Mouse (Mus musculus) embryonic facial prominence, embryonic 15.5 days (tissue): ENCODE data around the gene Pdcd1lg2. TPM values are rescaled to one million over a fixed set of nuclear protein-coding genes. Genes with fewer than 3 reads are reported as not detected.
A peak's percentile ranks its signal among the peaks of the same experiment; 100 is the strongest.

Experiments
- ATAC-seq: fragments of 200-750 bp; cut with Nextera tagmentation; 2 replicates; pipeline ENCODE4 v1.8.0; 2017; ENCODE audit warnings: low read depth, moderate TSS enrichment; ENCODE audit not compliant: insufficient number of reproducible peaks, low FRiP score, low TSS enrichment
- H3K27ac ChIP-seq: fragments of 300-500 bp; sonication (generic); replicated peaks from 2 replicates; pipeline ENCODE4 v1.5.1; 2015; ENCODE audit warnings: mild to moderate bottlenecking, inconsistent platforms
- H3K27me3 ChIP-seq: fragments of 300-500 bp; sonication (generic); 2 replicates; pipeline ENCODE4 v1.6.1; 2015; ENCODE audit warnings: inconsistent platforms
- H3K36me3 ChIP-seq: fragments of 300-500 bp; sonication (generic); 2 replicates; pipeline ENCODE4 v1.6.1; 2015; ENCODE audit warnings: mild to moderate bottlenecking, inconsistent platforms
- H3K4me1 ChIP-seq: fragments of 300-500 bp; sonication (generic); 2 replicates; pipeline ENCODE4 v1.6.1; 2015; ENCODE audit warnings: inconsistent platforms
- H3K4me2 ChIP-seq: fragments of 300-500 bp; sonication (generic); replicated peaks from 2 replicates; pipeline ENCODE4 v1.6.1; 2015; ENCODE audit warnings: mild to moderate bottlenecking, inconsistent platforms
- H3K4me3 ChIP-seq: fragments of 300-500 bp; sonication (generic); replicated peaks from 2 replicates; pipeline ENCODE4 v1.5.1; 2015; ENCODE audit warnings: mild to moderate bottlenecking, inconsistent platforms
- H3K9ac ChIP-seq: fragments of 300-500 bp; sonication (generic); 2 replicates; pipeline ENCODE4 v1.6.1; 2015; ENCODE audit warnings: inconsistent platforms
- H3K9me3 ChIP-seq: fragments of 300-500 bp; sonication (generic); replicated peaks from 2 replicates; pipeline ENCODE4 v1.6.1; 2016; ENCODE audit warnings: inconsistent platforms
- WGBS: fragments of 180-500 bp; shearing (Covaris S2); methylation state at CpG from one replicate; pipeline ENCODE4 v1.1.7; 2015; 5-methylcytosine and 5-hydroxymethylcytosine counted together
- polyA plus RNA-seq: library from polyadenylated mRNA; unstranded; fragments of >200 nt; fragmentation: Nextera tagmentation; extraction: Ambion mirVana; gene quantifications from 2 replicates; pipeline ENCODE4 v1.2.1, GENCODE M21; 2015

Pdcd1lg2 gene
- not detected in 2 replicates for polyA plus RNA-seq

GRCm38 (mm10) chr19:29410619-29411018 is at the start of gene Pdcd1lg2:
TSS of gene Pdcd1lg2 (plus strand) at chr19:29410919.
- H3K4me2 ChIP-seq: no peak within 1 kb of the TSS
- H3K4me1 ChIP-seq: peaks cover 23% of the 10 kb centered on the region; the same call in 1 of the 2 replicates
- ATAC-seq: no peak
- no peaks in the 10 kb centered on the region for H3K36me3 ChIP-seq
- H3K27me3 ChIP-seq: no peaks in the 10 kb centered on the region
- H3K4me3 ChIP-seq: no peak within 1 kb of the TSS
- H3K27ac ChIP-seq: no peak within 1 kb of the TSS
- no peaks in the 10 kb centered on the region for H3K9me3 ChIP-seq
- no peak within 1 kb of the TSS for H3K9ac ChIP-seq
- 75% methylated on average over 4 of the region's 4 CpGs for WGBS

DNA sequence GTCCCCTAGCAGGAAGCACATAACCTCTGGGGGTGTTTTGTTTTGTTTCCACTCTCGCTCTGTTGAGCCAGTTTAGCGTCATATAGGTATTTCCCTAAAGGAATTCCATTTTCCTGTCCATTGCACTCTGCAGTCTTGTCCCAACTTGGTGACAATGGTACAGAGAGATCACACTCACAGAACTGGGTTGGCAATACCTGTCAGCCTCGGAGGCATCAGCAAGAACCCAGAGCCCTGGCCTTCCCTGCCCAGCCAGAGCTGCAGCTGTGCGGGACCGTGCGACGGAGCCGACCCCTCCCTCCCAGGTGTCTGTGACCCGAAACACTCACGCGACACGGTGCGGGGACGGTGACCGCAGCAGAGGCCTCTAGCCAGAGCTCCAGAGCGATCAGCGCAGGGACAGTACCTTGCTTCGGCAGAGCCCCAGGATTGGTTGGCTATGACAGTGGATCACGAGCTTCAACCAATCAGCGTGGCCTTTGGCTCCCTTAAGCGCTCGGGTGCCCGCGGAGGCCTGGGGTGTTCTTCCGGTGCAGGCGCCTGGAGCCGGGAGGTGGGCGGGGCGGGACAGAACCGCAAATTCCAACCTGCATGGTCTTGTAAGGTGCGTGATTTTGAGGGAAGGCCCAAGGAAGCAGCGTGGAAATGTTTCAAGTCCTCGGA is 49.1 kb upstream of the Pdcd1lg2 start:
- ATAC-seq: peak; percentile 99
- Histone ChIP-seq H3K36me3 (0 out of 2 replicates have a peak, but pooled peaks cover 6% of the 10 kb centered on the region), H3K4me3 (peak overlapping the region; percentile 71), H3K4me2 (peak overlapping the region; percentile 82), H3K27ac (no peak overlapping the region), H3K9ac (peak overlapping the region; percentile 67), H3K4me1 (peaks cover 16% of the 10 kb centered on the region), H3K9me3 (no peaks in the 10 kb centered on the region), H3K27me3 (no peaks in the 10 kb centered on the region)
- 2% methylated on average over 33 of the region's 33 CpGs for WGBS

DNA sequence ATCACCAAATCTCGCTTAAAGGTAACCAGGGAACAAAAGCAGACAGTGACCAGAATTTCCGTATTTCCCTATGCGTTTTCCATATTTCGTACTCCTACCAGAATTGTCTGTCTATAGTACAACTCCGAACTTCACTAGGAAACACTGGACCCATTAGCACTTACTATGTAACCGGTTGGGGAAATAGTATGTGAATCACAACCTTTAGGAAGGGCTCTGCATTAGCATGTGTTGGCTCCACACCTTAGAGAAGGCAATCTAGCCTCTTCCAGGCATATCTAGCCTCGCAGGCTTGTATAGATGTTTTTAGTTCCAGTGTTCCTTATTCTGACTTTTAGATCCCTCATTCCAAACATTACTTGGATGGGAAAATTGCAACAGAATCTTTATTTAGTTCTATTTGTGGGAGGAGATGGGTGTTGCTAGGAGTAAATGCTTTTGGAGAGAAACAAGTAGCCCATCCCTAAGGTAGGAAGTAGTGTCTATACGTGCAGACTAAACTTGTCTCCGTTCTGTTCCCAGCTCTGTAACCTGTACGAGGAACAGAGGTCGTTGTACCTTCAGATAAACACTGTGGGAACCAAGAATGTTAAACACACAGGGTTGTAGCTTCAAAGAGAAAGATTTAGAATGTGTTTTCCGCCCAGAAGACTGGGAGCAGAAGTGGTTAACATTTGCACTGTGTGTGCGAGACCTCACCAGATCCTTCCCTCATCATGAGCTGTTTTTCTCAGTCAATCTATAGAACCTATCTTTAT is 48.4 kb upstream of the Pdcd1lg2 start:
- H3K27me3 ChIP-seq: no peaks in the 10 kb centered on the region
- 0 out of 2 replicates have a peak, but pooled peaks cover 6% of the 10 kb centered on the region for H3K36me3 ChIP-seq
- H3K9ac ChIP-seq: peak overlapping the region; percentile 67; the same call in 1 of the 2 replicates
- peaks cover 18% of the 10 kb centered on the region for H3K4me1 ChIP-seq
- no peak overlapping the region for H3K27ac ChIP-seq
- H3K4me2 ChIP-seq: peak overlapping the region; percentile 82
- peak overlapping the region; percentile 71 for H3K4me3 ChIP-seq
- WGBS: 42% methylated on average over 13 of the region's 13 CpGs
- no peak for ATAC-seq
- no peaks in the 10 kb centered on the region for H3K9me3 ChIP-seq

- Histone ChIP-seq H3K4me3 (no peak overlapping the region), H3K36me3 (0 out of 2 replicates have a peak, but pooled peaks cover under 1% of the 10 kb centered on the region), H3K4me2 (no peak overlapping the region), H3K4me1 (peaks cover 18% of the 10 kb centered on the region), H3K9me3 (no peaks in the 10 kb centered on the region), H3K9ac (no peak overlapping the region), H3K27ac (no peak overlapping the region), H3K27me3 (no peaks in the 10 kb centered on the region)
- ATAC-seq: no peak
- 85% methylated on average over 7 of the region's 7 CpGs for WGBS
Measured at GRCm38 (mm10) chr19:29363557-29363956, 47.2 kb upstream of the Pdcd1lg2 start.

DNA sequence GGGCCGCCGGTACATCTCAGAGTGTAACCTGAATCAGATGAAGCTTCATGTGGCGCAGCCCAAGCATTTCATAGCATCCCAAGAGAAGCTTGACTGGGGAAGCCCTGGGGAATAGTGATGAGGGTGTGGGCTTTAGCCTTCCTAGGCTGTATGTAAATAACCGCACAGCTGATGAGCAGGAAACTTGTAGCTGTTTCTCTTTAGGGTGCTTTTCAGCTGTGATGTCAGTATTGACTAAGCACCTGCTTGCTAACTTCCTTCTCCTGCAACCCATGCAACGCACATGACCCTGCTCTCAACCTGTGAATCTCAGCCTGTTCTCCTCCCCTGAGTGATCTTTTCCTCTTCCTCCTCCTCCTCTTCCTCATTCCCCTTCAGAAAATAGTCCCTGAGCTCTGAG is 46.6 kb upstream of the Pdcd1lg2 start:
- Histone ChIP-seq H3K4me1 (peaks cover 18% of the 10 kb centered on the region), H3K9me3 (no peaks in the 10 kb centered on the region), H3K27me3 (no peaks in the 10 kb centered on the region), H3K27ac (no peak overlapping the region), H3K4me2 (no peak overlapping the region), H3K9ac (no peak overlapping the region), H3K4me3 (no peak overlapping the region), H3K36me3 (no peaks in the 10 kb centered on the region)
- 76% methylated on average over 5 of the region's 5 CpGs for WGBS
- ATAC-seq: no peak

DNA sequence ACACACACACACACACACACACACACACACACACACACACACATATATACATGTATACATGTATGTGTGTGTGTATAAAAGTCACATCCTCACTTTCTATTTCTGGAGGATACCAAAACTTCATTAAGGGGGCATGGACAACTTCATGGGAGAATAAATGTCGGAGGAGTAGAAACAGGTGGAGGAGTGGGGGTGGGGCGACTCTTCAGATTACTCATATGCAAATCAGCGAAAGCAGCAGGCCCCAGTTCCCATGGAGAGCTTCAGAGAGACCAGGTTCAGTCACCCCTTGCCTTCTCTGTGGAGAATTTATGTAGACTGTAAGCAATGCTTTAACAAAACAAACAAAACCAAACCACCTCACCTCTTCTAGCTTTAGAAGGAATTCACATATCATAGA is 45.6 kb upstream of the Pdcd1lg2 start:
- WGBS: 23% methylated on average over 3 of the region's 3 CpGs
- H3K4me3 ChIP-seq: no peak overlapping the region
- no peaks in the 10 kb centered on the region for H3K9me3 ChIP-seq
- no peak for ATAC-seq
- H3K27me3 ChIP-seq: no peaks in the 10 kb centered on the region
- H3K4me2 ChIP-seq: no peak overlapping the region
- H3K27ac ChIP-seq: no peak overlapping the region
- peaks cover 17% of the 10 kb centered on the region for H3K4me1 ChIP-seq
- H3K9ac ChIP-seq: no peak overlapping the region
- no peaks in the 10 kb centered on the region for H3K36me3 ChIP-seq

- no peak for ATAC-seq
- H3K27me3 ChIP-seq: no peaks in the 10 kb centered on the region
- WGBS: 53% methylated on average over 20 of the region's 20 CpGs
- H3K4me3 ChIP-seq: peak overlapping the region; percentile 61
- no peaks in the 10 kb centered on the region for H3K9me3 ChIP-seq
- H3K4me2 ChIP-seq: peak overlapping the region; percentile 80
- no peaks in the 10 kb centered on the region for H3K36me3 ChIP-seq
- H3K9ac ChIP-seq: peak overlapping the region; percentile 21; the same call in 1 of the 2 replicates
- H3K4me1 ChIP-seq: peaks cover 9% of the 10 kb centered on the region
- no peak overlapping the region for H3K27ac ChIP-seq
Measured at GRCm38 (mm10) chr19:29366226-29366968, 44.3 kb upstream of the Pdcd1lg2 start.

GRCm38 (mm10) chr19:29366969-29367622 is 43.6 kb upstream of the Pdcd1lg2 start, which contains the start of the genes Plgrkt and Cd274:
TSS of gene Plgrkt (minus strand) at chr19:29367390.
TSS of gene Cd274 (plus strand) at chr19:29367455.
- Histone ChIP-seq H3K4me3 (peak within 1 kb of the TSS; percentile 61), H3K9ac (peak within 1 kb of the TSS; percentile 21; the same call in 1 of the 2 replicates), H3K36me3 (no peaks in the 10 kb centered on the region), H3K27me3 (no peaks in the 10 kb centered on the region), H3K4me1 (peaks cover 15% of the 10 kb centered on the region), H3K27ac (0 out of 2 replicates have a peak within 1 kb of the TSS, but pooled peaks have one; percentile 44), H3K9me3 (no peaks in the 10 kb centered on the region), H3K4me2 (peak within 1 kb of the TSS; percentile 80)
- ATAC-seq: no peak
- WGBS: 2% methylated on average over 26 of the region's 26 CpGs

DNA sequence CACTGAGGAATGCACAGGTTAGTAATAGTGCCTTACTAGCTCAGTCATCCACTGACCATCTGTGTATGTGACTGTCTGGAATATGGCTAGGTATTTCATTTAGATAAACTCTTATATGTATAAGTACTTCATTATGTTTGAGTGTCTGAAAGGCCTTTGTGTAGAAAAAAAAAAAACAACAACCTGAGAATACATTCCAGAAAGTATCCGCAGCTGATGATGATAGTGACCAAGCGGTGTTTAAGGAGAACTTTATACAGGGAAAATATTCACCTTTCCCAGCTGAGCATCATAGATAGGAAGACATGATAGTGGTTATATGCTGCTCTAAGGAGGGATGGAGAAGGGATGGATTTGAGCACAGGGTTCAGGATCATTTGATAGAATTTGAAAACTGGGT is 42.7 kb upstream of the Pdcd1lg2 start:
- WGBS: 94% methylated on average over 2 of the region's 2 CpGs

DNA sequence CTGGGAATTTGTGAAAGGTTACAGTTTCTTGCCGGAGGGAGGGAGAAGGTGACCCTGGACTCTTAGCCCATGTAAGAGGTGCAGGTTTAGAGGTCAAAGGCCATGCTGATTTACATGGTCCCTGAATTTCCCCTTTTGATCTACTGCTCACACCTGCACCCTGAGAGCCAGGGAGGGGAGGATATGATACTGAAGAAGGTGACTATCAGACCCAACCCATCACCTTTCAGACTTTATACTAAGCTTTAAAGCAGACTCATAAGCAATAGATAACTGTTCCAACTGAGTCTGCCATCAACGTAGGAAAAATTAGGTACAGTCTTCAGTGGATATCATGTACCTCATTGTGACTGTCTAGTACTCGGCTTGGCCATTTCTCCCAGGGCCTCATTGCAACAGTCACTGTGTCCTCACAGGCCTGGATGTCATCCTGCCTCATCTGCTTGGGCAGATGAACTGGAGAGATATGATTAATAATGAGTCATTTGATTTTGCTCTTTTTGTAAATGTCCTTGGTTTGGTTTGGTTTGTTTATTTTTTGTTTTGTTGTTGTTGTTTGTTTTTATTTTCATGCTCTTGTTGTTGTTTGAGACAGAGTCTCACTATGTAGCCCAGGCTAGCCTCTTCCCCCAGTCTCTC is 41.9 kb upstream of the Pdcd1lg2 start:
- H3K9me3 ChIP-seq: no peaks in the 10 kb centered on the region
- WGBS: 66% methylated on average over 3 of the region's 3 CpGs
- ATAC-seq: no peak
- H3K4me1 ChIP-seq: peaks cover 10% of the 10 kb centered on the region
- H3K27me3 ChIP-seq: no peaks in the 10 kb centered on the region
- H3K9ac ChIP-seq: no peak overlapping the region
- no peak overlapping the region for H3K4me3 ChIP-seq
- no peak overlapping the region for H3K27ac ChIP-seq
- H3K36me3 ChIP-seq: no peaks in the 10 kb centered on the region
- no peak overlapping the region for H3K4me2 ChIP-seq

More for the DNA sequence above, 42.7 kb upstream of the Pdcd1lg2 start:
- no peaks in the 10 kb centered on the region for H3K36me3 ChIP-seq
- ATAC-seq: no peak
- no peaks in the 10 kb centered on the region for H3K9me3 ChIP-seq
- peaks cover 10% of the 10 kb centered on the region for H3K4me1 ChIP-seq
- no peak overlapping the region for H3K27ac ChIP-seq
- H3K27me3 ChIP-seq: no peaks in the 10 kb centered on the region
- no peak overlapping the region for H3K4me2 ChIP-seq
- no peak overlapping the region for H3K9ac ChIP-seq
- H3K4me3 ChIP-seq: no peak overlapping the region
